Mouse (Mus musculus) right cerebral cortex, adult 18-20 months (tissue): ENCODE results near the gene Hist1h2ag.

Experiments
- DNase-seq: peaks from one replicate; pipeline ENCODE4 v3.0.0; 2022; ENCODE audit warnings: mixed read lengths

Hist1h2ag gene

DNA sequence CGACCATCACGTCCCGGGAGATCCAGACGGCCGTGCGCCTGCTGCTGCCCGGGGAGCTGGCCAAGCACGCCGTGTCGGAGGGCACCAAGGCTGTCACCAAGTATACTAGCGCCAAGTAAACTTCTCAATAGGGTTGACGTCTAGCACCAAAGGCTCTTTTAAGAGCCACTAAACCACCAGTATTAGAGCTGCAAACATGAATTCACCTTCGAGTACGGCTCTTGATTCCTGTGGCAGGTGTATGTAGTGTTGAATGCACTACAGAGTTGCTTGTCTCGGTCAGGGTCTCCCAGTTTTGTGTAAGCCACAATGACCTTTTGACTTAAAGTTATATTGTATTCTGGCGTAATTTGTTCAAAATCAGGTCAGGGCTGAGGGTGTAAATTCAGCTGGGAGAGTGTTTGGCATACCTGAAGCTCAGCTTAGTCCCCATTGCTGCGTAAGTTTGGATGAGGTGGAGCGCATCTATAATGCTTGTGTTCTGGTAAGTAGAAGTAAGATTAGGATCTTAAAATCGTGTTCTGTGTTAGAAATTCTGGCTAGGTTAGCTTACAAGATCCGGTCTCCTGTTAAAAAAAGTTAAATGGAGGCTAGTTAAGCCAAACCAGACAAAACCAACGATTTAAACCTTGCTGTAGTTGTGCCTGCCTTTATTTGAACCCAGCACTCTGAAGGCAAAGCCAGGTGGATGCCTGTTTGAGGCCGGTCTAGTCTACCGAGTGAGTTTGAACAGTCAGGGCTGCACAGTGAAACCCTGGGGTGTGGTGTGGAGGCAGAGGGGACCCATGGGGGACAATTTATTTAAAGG lies 6.4 kb downstream of the Hist1h2ag start:
- DNase-seq, result no peak

DNA sequence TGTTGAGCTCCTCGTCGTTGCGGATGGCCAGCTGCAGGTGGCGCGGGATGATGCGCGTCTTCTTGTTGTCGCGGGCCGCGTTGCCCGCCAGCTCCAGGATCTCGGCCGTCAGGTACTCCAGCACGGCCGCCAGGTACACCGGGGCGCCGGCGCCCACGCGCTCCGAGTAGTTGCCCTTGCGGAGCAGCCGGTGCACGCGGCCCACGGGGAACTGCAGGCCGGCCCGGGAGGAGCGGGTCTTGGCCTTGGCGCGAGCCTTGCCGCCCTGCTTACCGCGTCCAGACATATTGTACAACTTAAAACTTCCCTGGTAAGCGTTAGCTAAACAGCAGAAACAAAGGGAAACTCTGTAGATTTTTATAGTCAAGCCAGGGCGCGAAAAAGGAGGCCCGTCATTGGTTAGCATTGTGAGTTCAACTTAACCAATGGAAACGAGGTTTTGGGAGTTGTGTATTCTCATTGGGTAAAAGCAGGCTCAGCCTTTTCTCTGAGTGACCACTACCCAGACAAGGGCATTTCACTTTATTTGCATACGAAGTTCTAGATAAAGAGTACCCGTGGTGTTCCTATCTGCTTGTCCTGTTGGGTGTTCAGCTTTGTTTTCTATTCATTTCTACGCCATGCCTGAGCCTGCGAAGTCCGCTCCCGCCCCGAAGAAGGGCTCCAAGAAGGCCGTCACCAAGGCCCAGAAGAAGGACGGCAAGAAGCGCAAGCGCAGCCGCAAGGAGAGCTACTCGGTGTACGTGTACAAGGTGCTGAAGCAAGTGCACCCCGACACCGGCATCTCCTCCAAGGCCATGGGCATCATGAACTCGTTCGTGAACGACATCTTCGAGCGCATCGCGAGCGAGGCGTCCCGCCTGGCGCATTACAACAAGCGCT lies 7.2 kb downstream of the Hist1h2ag start, which contains the start of the genes Hist1h2ah and Hist1h2bk:
Hist1h2ah (minus strand) TSS at position 302 of the 882 bp plus-strand sequence.
Hist1h2bk (plus strand) TSS at position 604 of the 882 bp plus-strand sequence.
- DNase-seq, result peak; percentile 89

DNA sequence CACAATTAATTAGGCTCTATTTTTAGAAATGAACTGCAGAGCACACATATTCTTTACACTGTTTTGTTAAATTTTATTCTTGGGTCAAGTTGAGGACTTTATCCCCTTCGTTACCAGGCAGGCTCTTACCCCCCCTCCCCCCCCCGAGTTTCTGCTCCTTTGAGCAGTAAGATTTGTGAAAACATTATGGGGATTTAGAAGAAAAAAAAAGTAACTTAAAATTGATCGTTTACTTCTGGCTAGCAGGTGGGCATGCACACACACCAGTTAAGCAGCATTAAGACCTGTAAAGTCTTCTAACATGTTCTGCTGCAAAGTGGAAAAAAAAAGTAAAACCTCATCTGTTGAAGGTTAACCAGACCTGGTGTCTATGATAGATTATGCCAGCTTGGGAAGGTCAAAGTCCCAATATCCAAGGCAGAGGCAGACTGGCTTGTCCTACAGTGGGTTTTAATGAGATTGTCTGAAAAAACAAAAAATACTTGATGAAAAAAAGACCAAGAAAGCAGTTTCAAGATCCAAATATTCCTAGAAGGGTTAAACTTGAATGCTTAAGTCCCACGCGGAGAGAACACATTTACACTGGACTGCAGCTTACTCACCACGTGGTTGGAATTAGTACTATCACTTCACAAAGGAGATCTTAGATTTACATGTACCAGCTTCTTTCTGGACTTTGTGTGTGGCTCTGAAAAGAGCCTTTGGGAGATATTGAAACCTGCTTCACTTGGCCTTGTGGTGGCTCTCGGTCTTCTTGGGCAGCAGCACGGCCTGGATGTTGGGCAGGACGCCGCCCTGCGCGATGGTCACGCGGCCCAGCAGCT lies 8.1 kb downstream of the Hist1h2ag start:
- DNase-seq, result no peak

DNA sequence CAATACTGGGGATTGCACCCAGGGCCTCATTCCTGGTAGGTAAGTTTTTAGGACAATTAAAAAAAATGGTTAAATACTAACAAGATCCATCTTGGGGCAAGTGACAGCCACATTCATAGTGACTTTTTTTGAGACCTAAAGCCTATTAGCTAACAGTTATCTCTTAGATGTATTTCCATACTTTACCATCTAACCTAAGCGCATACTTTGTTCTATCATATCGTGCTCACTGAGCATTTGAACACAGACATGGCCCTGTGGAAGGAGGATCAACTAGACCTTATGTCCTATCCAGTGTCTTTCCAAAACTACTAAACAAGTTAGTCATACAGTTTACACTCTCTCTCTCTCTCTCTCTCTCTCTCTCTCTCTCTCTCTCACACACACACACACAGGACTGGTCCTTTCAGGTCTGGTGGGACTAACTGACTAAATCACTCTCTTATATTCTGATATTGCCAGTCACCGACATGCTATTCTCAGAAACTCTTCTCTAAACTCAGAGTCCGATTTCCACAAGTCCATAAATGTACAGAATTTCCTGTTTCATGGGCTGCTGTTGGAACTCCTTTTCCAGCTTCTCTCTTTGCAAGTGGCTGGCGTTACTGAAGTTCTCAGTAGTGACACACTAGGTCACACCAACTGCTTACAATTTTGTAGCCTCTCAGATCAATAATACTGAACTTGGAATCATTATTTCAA lies 8.9 kb downstream of the Hist1h2ag start:
- DNase-seq, result no peak

DNA sequence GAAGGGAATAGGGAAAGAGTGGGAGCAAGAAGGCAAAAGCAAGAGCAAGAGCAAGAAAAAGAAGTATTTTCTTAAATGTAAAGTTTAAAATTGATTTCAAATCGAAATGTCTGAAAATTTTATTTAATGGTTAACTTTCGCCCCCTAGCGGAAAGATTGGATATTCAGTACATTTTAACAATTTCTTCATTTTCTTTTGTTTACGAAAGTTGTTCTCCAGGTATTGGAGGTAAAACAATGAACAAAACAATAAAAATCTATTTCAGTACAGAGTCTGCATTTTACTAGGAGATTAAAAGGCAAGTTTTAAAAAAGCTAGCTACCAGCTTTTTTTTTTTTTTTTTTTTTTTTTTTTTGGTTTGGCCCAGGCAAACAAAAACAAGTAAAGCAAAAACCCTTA lies 12.3 kb downstream of the Hist1h2ag start:
- no peak for DNase-seq

DNA sequence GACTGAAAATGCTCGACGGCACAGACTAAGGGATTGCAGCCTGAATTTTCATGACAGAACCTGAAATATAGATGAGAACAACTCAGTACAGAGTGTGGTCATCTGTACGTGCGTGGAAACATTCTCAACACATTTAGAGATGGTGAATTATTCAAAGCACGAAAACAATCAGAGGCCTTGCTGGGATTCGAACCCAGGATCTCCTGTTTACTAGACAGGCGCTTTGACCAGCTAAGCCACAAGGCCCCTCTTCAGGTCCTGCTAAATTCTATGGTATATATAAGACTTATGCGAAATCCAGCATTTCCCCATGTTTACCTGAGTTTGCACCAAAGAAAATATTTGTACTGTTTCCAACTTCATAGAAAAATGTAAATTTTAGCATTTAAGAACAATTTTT lies 12.8 kb downstream of the Hist1h2ag start:
- no peak for DNase-seq

DNA sequence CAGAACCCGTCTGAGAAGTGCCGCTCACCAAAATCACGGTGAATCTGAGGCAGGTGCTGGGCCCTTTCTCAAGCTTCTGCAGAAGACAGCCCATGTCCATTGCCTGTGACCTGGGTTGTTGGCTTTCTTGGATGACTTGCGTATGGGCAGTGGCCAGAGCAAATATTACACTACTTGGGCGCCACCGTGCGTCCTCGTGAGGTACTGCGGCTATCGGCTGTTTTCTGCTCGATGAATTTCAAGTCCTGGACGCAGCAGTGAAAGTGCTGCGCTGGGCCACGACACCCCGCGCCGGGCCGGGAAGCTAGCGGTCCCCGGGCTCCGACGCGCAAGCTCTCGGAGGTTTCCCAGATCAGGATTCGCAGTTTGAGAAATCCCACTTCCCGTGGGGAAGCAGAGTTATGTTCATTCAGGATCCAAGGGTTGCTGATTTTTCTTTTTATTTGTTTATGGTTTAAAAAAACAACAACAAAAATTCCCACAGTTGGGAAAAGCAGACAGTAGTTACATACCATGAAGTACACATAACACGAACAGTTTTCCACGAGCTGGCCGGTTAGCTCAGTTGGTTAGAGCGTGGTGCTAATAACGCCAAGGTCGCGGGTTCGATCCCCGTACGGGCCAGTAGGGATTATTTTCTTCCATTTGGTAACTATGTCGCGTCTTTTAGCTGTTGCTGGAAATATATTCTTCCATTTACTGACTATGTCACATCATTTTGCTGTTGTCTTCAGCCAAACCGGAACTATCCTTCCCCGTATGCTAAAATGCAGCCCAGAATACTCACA lies 13.9 kb downstream of the Hist1h2ag start:
- DNase-seq, result peak; percentile 92

DNA sequence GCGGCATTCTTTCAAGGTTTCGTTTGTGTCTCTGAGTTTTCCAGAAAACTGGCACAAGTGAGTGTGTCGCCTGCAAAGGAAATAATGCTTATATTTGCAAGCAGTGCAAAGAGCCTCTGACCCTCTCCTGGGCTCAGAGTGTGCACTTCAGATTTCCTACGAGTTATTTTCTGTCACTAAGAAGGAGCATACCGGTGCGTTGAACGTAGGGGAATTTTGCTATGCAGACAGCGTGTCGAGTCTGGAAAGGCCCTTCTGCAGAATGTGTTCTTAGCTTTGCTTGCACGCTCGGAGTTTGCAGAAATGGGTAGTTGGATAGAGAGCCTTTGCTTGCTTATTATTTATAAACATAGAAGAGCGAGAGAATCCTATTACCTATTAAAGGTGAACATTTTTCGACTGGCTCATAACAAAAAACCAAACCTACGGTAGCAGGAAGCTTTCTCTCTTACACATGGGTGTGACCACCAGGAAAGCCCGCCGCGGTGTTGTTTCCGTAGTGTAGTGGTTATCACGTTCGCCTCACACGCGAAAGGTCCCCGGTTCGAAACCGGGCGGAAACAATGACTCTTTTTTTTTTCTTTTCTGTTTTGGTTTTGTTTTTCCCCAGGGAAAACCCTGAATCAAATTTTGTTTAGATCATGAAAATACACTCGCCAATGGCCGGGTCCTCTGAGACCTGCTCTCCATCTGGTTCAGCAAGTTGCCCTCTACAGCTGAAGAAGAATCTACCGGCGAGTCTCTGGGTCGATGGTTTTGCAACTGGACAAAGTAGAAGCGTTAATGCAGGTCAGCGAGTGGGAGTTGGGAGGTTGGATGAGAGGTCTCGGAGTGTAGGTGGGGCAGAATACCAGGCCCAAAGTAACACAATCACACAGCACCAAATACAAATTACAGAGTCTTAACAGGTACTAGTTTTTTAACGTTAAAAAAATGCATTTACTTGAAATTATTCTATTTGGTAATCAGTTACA lies 16.4 kb downstream of the Hist1h2ag start:
- DNase-seq, result peak; percentile 76

DNA sequence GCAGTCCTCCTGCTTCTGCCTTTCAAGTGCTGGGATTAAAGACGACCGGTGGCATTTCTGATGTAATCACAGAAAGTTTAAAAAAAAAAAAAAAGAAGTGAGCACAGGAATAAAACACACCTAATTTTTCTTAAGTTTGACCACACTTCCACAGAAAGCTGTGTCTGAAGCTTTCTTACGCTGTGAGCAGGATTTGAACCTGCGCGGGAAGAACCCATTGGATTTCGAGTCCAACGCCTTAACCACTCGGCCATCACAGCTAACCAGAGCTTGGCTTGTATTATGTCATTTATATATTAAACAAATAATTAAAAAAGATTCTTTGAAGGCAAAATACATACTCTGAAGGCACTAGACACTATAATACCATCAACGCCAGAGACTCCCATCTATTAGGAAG lies 20.5 kb downstream of the Hist1h2ag start:
- DNase-seq, result peak; percentile 58

DNA sequence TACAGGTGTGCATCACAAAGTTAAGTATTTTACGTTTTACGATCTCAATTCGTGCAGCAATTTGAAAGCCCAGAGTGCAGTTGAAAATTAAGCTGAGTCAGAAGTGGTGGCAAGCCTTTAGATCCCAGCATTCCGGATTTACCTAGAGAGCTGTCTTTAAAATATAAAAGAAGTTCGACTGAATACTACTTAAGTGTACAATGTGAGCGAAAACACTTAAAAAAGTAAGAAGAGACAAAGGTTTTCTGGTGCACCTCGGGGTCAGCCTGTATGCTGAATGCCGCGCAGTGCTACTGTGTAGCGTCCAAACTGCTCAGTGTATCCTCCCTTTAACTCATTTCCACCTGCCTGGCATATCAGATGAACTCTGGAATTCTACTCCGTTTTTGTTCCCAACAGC lies 21.2 kb downstream of the Hist1h2ag start:
- DNase-seq, result no peak

DNA sequence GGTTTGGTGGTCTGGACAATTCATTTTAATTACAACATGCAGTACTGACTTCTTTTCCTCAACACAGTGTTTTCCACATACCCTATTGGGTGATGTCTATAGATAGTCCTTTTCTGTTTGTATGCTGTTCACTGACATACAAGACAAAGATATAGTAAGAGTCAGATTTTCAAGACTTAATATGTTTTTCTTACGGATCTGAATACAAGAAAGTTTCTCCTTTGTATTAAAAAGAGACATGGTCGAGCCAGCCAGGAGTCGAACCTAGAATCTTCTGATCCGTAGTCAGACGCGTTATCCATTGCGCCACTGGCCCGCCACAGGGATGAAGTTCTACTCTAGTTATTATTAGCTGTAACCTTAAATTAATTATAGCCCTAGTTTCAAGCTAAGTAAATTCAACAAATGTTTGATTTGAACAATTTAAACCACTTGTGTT lies 21.8 kb downstream of the Hist1h2ag start:
- peak; percentile 34 for DNase-seq

DNA sequence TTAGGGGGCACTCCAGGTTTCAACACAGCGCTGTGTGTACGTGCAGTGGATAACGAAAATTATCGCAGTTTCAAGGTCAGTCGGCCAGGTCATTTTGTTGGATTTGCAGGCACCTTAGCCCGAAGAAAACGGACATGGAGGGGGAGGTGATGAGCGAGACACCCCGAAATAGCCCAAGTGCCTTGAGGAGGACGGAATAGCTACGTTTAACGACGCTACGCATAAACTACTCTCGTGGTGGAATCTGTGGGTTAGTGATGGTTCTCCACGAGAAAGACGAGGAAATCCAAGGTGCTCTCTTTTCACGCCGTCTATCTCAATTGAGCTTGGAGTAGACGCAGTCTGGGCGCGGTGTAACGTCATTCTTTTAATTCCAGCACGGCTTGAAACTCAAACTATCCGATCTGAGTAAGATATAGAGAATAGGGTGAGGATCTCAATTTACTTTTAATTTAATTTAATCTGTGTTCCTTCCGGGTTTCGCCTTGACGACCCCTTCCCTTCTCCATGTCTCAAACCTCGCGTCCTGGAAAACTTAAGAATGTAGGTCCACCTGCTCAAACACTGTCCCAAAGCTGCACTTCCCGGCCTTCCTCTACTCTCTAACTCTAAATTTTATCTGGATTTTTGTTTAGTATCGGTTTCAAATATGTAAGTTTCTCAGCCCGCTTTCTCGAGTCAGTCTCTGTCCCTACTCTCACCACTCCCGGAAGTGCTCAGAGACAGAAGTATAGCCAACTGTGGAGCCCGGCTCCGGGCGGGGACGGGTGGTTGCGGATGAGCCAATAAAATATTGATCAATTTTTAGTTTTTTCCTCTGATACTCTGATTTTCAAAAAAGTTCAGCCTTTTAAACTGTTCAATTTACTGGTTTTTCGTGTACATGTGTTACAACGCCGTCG lies 22.6 kb downstream of the Hist1h2ag start:
- no peak for DNase-seq

DNA sequence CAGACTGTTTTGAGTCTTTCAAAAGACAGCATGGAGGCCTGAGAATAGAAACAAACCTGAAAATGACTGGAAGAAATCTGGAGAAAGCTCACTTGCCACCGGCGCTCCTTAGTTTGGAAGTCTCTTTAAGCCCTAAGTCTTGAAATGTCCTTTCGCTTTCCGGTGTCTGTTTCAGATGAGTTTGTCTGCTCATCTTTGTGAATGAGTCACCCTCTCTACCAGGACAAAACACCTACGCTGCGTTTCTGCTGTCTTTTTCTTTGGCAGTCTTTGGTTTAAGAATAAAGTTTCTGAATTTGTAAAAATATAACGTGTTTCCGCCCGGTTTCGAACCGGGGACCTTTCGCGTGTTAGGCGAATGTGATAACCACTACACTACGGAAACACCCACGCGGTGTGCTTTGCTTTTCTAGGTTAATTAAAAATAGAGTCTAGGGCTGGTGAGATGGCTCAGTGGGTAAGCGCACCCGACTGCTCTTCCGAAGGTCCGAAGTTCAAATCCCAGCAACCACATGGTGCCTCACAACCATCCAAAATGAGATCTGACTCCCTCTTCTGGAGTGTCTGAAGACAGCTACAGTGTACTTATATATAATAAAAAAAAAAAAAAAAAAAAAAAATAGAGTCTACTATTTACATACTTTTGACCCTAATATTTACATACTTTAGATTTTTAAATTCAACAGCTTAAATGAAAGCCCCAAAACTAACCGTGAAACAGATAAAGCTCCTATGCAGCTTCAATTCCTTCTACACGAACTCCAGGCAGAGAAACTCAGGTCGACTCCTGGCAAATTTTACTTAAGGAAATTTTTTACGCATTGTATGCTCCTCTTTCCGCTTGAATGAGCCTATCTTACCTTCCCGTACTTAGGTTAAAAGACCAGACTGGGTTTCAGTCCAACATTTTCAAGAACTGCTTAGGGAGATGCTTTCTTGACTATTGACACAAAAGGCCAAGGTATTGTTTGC lies 27.0 kb downstream of the Hist1h2ag start:
- peak; percentile 65 for DNase-seq

DNA sequence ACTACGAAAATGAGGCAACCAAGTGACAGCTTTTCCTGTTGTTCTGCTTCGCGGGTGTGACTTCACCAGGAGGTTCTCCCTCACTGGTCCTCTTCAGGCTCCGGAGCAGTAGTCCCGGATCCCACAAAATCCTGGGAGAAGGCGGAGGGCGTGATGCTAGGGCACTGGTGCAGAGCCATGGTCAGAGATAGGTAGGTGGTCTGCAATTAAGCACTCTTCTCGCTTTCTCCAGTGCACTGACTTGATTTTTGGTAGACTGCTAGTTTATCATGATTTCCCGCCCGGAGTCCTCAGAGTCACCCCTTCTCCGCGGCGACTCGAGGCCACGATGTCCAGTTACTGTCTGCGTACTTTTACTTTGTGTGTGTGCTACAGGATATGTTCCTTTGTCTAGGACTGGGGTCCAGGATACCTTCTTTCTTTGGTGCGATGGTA lies 28.3 kb downstream of the Hist1h2ag start:
- no peak for DNase-seq

DNA sequence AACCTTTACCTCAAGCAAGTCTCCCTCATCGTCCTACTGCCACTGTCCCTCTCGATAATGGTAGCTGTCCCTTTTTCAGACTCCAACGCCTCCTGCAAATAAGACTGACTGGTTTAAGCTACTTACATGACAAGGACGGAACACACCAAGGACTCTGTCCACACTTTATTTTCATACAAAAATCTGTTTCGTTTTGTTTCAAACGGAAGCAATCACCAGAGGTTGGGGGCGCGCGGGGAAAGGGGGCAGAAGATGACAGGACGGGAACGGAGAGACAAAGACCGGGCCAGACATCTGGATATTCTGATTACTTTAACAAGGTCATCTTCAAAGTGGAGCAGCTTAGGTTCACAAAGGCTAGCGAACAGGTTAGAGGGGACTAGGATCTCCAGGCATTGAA lies 29.0 kb downstream of the Hist1h2ag start:
- no peak for DNase-seq

DNA sequence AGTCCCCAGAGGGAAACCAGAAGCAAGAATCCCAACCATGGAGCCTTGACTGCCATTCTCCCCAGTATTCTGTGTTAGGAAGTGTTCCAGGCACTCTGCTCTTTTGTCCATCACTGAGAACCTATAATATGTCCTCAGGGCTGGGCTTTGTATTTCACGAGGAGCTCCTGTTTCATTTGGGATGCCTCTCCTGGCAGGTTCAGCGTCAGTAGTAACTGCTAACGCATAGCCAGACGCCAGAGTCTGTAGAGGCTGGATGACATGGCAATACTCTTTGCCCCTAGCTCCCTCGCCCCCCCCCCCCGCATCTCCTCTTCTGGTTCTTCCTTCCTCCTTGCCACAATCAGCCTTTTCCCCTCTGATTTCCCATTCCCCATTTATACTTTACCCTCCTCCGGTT lies 33.1 kb downstream of the Hist1h2ag start, which contains the start of gene Prss16:
Prss16 (minus strand) TSS at position 101 of the 400 bp plus-strand sequence.
- no peak for DNase-seq

DNA sequence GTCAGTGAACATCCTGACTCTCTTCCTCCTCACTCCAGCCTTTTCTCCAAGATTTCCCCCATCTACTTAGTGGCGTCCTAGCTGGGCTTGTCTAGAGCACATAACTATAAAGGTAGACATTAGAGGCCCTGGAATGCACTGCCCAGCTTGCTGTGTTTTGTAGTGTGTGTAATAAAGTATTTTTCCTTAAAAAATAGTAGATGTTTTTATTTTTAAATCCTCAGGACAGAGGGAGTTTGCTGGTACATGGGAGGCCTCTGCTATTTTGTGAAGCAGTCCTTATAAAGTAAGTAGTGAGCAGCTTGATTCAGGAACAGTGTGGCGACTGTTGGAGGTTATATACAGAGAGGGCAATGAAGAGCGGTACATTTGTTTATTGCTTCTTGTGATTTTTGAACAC lies 34.0 kb downstream of the Hist1h2ag start:
- DNase-seq, result no peak

DNA sequence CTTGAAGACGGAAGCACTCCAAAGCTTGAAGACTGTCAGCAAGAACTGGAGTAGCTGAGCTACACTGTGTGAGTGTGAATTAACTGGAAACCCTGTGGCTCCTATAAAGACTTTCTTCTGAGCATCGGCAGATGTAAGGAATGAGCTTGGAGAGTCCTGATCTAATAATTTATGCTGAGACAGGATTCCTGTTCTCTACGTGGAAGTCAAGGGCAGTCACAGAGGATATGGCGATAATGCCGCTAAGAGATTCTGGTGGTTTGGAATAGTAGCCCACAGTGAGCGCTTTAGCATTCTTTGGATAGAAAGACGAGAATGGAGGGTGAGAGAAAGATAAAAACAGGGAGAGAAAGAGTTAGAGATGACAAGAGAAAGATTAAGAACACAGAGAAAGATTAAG lies 34.9 kb downstream of the Hist1h2ag start:
- no peak for DNase-seq
